ENCODE assay signal across 13 mouse cellular contexts in genomic region chr11:109594761-109595160, GRCm38 (mm10). TPM values are rescaled to one million over a fixed set of nuclear protein-coding genes. Genes with fewer than 3 reads are reported as not detected.
DNase-seq lines count a peak whose midpoint lies in the region.
"Had no signal": no experiment of that assay in that cellular context is flagged by ENCODE, and none has a peak within 500 bp of the region (broad histone marks: within the 10 kb centered on the region; RNA-seq: fewer than 3 reads in every experiment).

No protein-coding gene starts in this region.

- intact Hi-C loops in heart, postnatal 10 days (cut with DNase I) = no loop called here
- intact Hi-C loops in heart, postnatal 36 days (cut with DNase I) = no loop called here

- DNase-seq in cerebellum, postnatal 14 days = peak; percentile 42 to 68
- no peak for DNase-seq in cerebellum, adult 11-12 months
- DNase-seq in heart, postnatal 10 days = peak; percentile 37 to 63
- DNase-seq in heart, postnatal 4 days = no peak
- peak; percentile 18 to 34 for DNase-seq in heart, postnatal 36 days
- peak; percentile 57 to 72 for DNase-seq in kidney, postnatal 25 days
- no peak for DNase-seq in layer of hippocampus, adult 9-10 months (ENCODE audit: low spot score)
- no peak for DNase-seq in MN1 (ENCODE audit: low spot score)
- DNase-seq: adrenal gland, postnatal 14 days; cerebellum, adult 9-11 months; lung, postnatal 36 days; right cerebral cortex, postnatal 14 days; spleen, adult 18-20 months had no signal

RNA-seq across cellular contexts. Expression of gene Wipi1, which starts 17.0 kb away (rescaled TPM):
- 100 to 1,000 TPM; 101 to 112 TPM for total RNA-seq in heart, postnatal 10 days (2021)
- total RNA-seq in heart, postnatal 4 days (2021) = 10 to 100 TPM; 85.0 to 86.1 TPM
- 100 to 1,000 TPM; 116 TPM for total RNA-seq in heart, postnatal 36 days (2021)

RNA-seq across cellular contexts. Expression of gene Prkar1a, which starts 54.4 kb away (rescaled TPM):
- total RNA-seq in heart, postnatal 10 days (2021) = 100 to 1,000 TPM; 550 to 591 TPM
- total RNA-seq in heart, postnatal 4 days (2021) = 100 to 1,000 TPM; 629 to 659 TPM
- 100 to 1,000 TPM; 309 to 323 TPM for total RNA-seq in heart, postnatal 36 days (2021)

Comparison
In these comparisons a context has a peak if more than half of its experiments do, and no peak if none do; other contexts are left out.
1. DNase-seq: peak in cerebellum, postnatal 14 days (2 of 2), heart, postnatal 10 days (2 of 2), heart, postnatal 36 days (2 of 2) and kidney, postnatal 25 days (2 of 2); none in cerebellum, adult 11-12 months (single experiment), heart, postnatal 4 days (single experiment), layer of hippocampus, adult 9-10 months (single experiment) and MN1 (single experiment).